Mouse (Mus musculus) CH12.LX (cell line): Measurements from ENCODE around the gene Olfr71.

ENCODE experiments used
- BHLHE40 ChIP-seq: IDR thresholded peaks from 2 replicates; pipeline ENCODE4 v1.6.1; 2011; ENCODE audit warnings: mild to moderate bottlenecking, low read depth, low read length, improper control_type of control experiment
- CHD2 ChIP-seq: IDR thresholded peaks from 2 replicates; pipeline ENCODE4 v1.6.1; 2011; ENCODE audit warnings: low read length, improper control_type of control experiment
- CTCF ChIP-seq, 2 experiments: IDR thresholded peaks in 1 of 2; conservative IDR thresholded peaks in 1 of 2; 2 replicates each; pipeline ENCODE4 v1.5.1; 2011 to 2012; ENCODE audit warnings: low read depth in 2 of 2, low read length in 2 of 2, improper control_type of control experiment in 1 of 2, inconsistent platforms in 1 of 2, mild to moderate bottlenecking in 1 of 2, moderate library complexity in 1 of 2
- E2F4 ChIP-seq: IDR thresholded peaks from 2 replicates; pipeline ENCODE4 v1.6.1; 2011; ENCODE audit warnings: low read depth, low read length, improper control_type of control experiment; ENCODE audit not compliant: insufficient replicate concordance
- EP300 ChIP-seq: IDR thresholded peaks from 2 replicates; pipeline ENCODE4 v1.6.1; 2011; ENCODE audit warnings: low read length, improper control_type of control experiment
- JUND ChIP-seq: conservative IDR thresholded peaks from 2 replicates; pipeline ENCODE4 v1.6.1; 2011; ENCODE audit warnings: low read depth, low read length, improper control_type of control experiment
- KAT2A ChIP-seq: IDR thresholded peaks from 2 replicates; pipeline ENCODE4 v1.6.1; 2012; ENCODE audit warnings: low read length, improper control_type of control experiment, inconsistent platforms; ENCODE audit not compliant: insufficient replicate concordance
- MAX ChIP-seq: IDR thresholded peaks from 2 replicates; pipeline ENCODE4 v1.6.1; 2011; ENCODE audit warnings: low read length, improper control_type of control experiment
- RAD21 ChIP-seq: IDR thresholded peaks from 2 replicates; pipeline ENCODE4 v1.6.1; 2011; ENCODE audit warnings: low read depth, mild to moderate bottlenecking, low read length, improper control_type of control experiment, moderate library complexity
- TBP ChIP-seq: conservative IDR thresholded peaks from 2 replicates; pipeline ENCODE4 v1.6.1; 2011; ENCODE audit warnings: low read depth, low read length, improper control_type of control experiment
- ZC3H11A ChIP-seq: IDR thresholded peaks from 2 replicates; pipeline ENCODE4 v1.6.1; 2012; ENCODE audit warnings: low read depth, mild to moderate bottlenecking, inconsistent platforms, low read length, improper control_type of control experiment
- ZMIZ1 ChIP-seq: IDR thresholded peaks from 2 replicates; pipeline ENCODE4 v1.6.1; 2012; ENCODE audit warnings: low read depth, mild to moderate bottlenecking, inconsistent platforms, low read length, improper control_type of control experiment

DNA sequence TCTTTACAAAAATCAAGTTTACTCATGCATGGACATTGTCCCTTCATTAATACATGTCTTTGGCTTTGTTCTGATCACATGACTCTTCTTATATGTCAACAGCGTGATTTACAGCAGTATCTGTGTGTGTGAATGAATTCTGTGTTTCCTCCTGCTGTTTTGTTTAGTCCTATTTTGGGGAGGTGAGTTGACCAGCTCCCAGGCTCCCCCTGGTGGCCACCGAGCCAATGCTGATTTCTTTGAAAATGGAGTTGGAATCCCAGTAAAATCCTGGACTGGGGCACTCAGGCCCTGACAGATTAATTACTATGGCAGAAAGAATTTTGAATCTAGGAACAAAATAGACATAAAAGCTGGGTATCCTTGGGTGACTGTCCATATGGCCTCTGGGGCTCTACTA is 1.8 kb upstream of the Olfr71 start:
- TF ChIP-seq CHD2 (no peak), CTCF (conservative IDR thresholded peaks at IDR 0.05 in 1 of 2, IDR thresholded peaks at IDR 0.05 in 1 of 2; ENCODE audit: low read depth in 2 of 2, low read length in 2 of 2) (peak; percentile 77 to 93), E2F4 (no peak), ZC3H11A (peak; percentile 53), RAD21 (peak; percentile 67), EP300 (no peak), BHLHE40 (no peak), MAX (no peak), TBP (no peak), KAT2A (no peak), JUND (no peak), ZMIZ1 (no peak)
